Mouse (Mus musculus) heart, postnatal 0 days (tissue): ENCODE data around the gene Pdzrn3. TPM values are rescaled to one million over a fixed set of nuclear protein-coding genes. Genes with fewer than 3 reads are reported as not detected.

Experiments used
- ATAC-seq: fragments of 200-750 bp; cut with Nextera tagmentation; 2 replicates; pipeline ENCODE4 v1.8.0; 2017; ENCODE audit warnings: low read depth, moderate number of reproducible peaks, moderate library complexity; ENCODE audit not compliant: insufficient read depth
- DNase-seq: peaks from one replicate; pipeline ENCODE4 v3.0.0-alpha.2; 2016; ENCODE audit warnings: low spot score
- H3K27ac ChIP-seq: fragments of 300-500 bp; sonication (generic); 2 replicates; pipeline ENCODE4 v1.5.1; 2014; ENCODE audit warnings: low read depth, mild to moderate bottlenecking
- H3K27me3 ChIP-seq: fragments of 300-500 bp; sonication (generic); 2 replicates; pipeline ENCODE4 v1.6.1; 2014; ENCODE audit warnings: low read length, mixed read lengths; ENCODE audit not compliant: control insufficient read depth, insufficient read depth
- H3K36me3 ChIP-seq: fragments of 300-500 bp; sonication (generic); replicated peaks from 2 replicates; pipeline ENCODE4 v1.6.1; 2014; ENCODE audit warnings: low read length, mixed read lengths; ENCODE audit not compliant: control insufficient read depth, insufficient read depth
- H3K4me1 ChIP-seq: fragments of 300-500 bp; sonication (generic); 2 replicates; pipeline ENCODE4 v1.6.1; 2014; ENCODE audit warnings: antibody characterized with exemption; ENCODE audit not compliant: control insufficient read depth, insufficient read depth
- H3K4me2 ChIP-seq: fragments of 300-500 bp; sonication (generic); 2 replicates; pipeline ENCODE4 v1.6.1; 2014; ENCODE audit warnings: low read depth, mild to moderate bottlenecking, low read length, moderate library complexity
- H3K4me3 ChIP-seq: fragments of 300-500 bp; sonication (generic); 2 replicates; pipeline ENCODE4 v1.5.1; 2014; ENCODE audit warnings: low read depth, low read length
- H3K9ac ChIP-seq: fragments of 300-500 bp; sonication (generic); replicated peaks from 2 replicates; pipeline ENCODE4 v1.6.1; 2014; ENCODE audit warnings: low read depth, low read length, mixed read lengths
- H3K9me3 ChIP-seq: fragments of 300-500 bp; sonication (generic); replicated peaks from 2 replicates; pipeline ENCODE4 v1.6.1; 2016; ENCODE audit warnings: low read length; ENCODE audit not compliant: control insufficient read depth
- CTCF ChIP-seq: IDR thresholded peaks from 2 replicates; pipeline ENCODE4 v1.5.1; 2016; ENCODE audit warnings: antibody characterized with exemption, control low read depth, low read depth
- EP300 ChIP-seq: IDR thresholded peaks from 2 replicates; pipeline ENCODE4 v1.6.1; 2016; ENCODE audit warnings: antibody characterized with exemption, low read depth
- WGBS: fragments of 180-500 bp; shearing (Covaris S2); extraction: QIAGEN DNeasy Blood & Tissue Kit; methylation state at CpG from one replicate; pipeline ENCODE4 v1.1.7; 2014; 5-methylcytosine and 5-hydroxymethylcytosine counted together
- polyA plus RNA-seq: library from polyadenylated mRNA; unstranded; fragments of >200 nt; fragmentation: Nextera tagmentation; extraction: Ambion mirVana; gene quantifications from 2 replicates; pipeline ENCODE4 v1.2.1, GENCODE M21; 2015
- total RNA-seq: library from RNA; depleted of rRNA; stranded (reverse); fragments of >200 nt; gene quantifications from 2 replicates; pipeline ENCODE4 v1.2.3, GENCODE M21; 2014; ENCODE audit warnings: low replicate concordance

Gene Pdzrn3
- total and polyA plus RNA-seq, 2 experiments from 2014 or later = 12.2 to 116 TPM

GRCm38 (mm10) chr6:101293036-101293572, 84.6 kb downstream of the Pdzrn3 start:
- Histone ChIP-seq H3K36me3 (no peaks in the 10 kb centered on the region; the same call in 1 of the 2 replicates), H3K27ac (no peak overlapping the region), H3K4me1 (peaks cover 22% of the 10 kb centered on the region), H3K4me2 (no peak overlapping the region), H3K9ac (no peak overlapping the region), H3K9me3 (no peaks in the 10 kb centered on the region), H3K27me3 (no peaks in the 10 kb centered on the region), H3K4me3 (no peak overlapping the region)
- WGBS = 66% methylated on average over 12 of the region's 12 CpGs
- ATAC-seq (no peak), DNase-seq (no peak)
- no peak for TF ChIP-seq CTCF
- no peak for TF ChIP-seq EP300

GRCm38 (mm10) chr6:101291944-101292343, 85.8 kb downstream of the Pdzrn3 start:
- Histone ChIP-seq H3K36me3 (no peaks in the 10 kb centered on the region), H3K9ac (no peak overlapping the region), H3K27me3 (no peaks in the 10 kb centered on the region), H3K4me3 (no peak overlapping the region), H3K9me3 (no peaks in the 10 kb centered on the region), H3K27ac (no peak overlapping the region), H3K4me2 (no peak overlapping the region), H3K4me1 (peaks cover 22% of the 10 kb centered on the region)
- WGBS = 41% methylated on average over 2 of the region's 2 CpGs
- TF ChIP-seq EP300 = no peak
- no peak for TF ChIP-seq CTCF
- ATAC-seq (no peak), DNase-seq (no peak)

- Histone ChIP-seq H3K4me1 (peaks cover 22% of the 10 kb centered on the region), H3K27ac (no peak overlapping the region), H3K4me2 (no peak overlapping the region), H3K9ac (no peak overlapping the region), H3K36me3 (no peaks in the 10 kb centered on the region), H3K9me3 (no peaks in the 10 kb centered on the region), H3K27me3 (no peaks in the 10 kb centered on the region), H3K4me3 (no peak overlapping the region)
- TF ChIP-seq EP300 (no peak), CTCF (no peak)
- no peak for DNase-seq
- ATAC-seq = no peak
- 41% methylated on average over 2 of the region's 2 CpGs for WGBS
These were observed 87.5 kb downstream of the Pdzrn3 start for GRCm38 (mm10) chr6:101290160-101290559.

GRCm38 (mm10) chr6:101289428-101289827, 88.3 kb downstream of the Pdzrn3 start:
- WGBS = 82% methylated on average over 4 of the region's 4 CpGs
- Histone ChIP-seq H3K4me1 (peaks cover 25% of the 10 kb centered on the region), H3K36me3 (no peaks in the 10 kb centered on the region), H3K9me3 (no peaks in the 10 kb centered on the region), H3K9ac (no peak overlapping the region), H3K4me2 (no peak overlapping the region), H3K27me3 (no peaks in the 10 kb centered on the region), H3K4me3 (no peak overlapping the region), H3K27ac (no peak overlapping the region)
- no peak for TF ChIP-seq CTCF
- TF ChIP-seq EP300 = no peak
- ATAC-seq (no peak), DNase-seq (no peak)

DNA sequence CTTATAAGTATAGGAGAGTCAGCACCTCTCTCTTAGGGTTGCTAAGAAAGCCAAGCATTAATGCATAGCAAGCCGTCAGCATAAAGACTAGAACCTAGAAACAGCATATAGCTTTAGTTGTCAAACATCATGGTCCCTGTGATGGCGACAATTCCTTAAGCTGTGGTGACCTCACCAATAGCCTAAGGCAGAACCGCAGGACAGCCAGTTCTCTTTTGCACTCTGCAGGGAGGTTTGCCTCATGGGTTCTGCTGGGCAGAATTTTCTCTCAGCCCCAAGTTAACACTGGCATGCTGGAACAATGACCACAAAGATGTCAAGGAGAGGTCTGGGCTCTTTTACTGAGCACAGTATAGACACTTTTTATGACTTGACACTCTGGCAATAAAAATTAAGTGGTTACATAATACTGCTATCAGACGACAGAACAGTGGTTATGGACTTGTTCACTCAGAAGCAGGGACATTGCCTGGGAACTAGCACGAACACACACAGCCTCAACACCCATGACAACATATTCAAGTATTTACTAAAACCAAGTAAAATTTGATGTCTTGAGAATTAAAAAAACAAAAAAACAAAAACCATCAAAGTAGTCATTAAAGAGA, 90.0 kb downstream of the Pdzrn3 start:
- DNase-seq (no peak), ATAC-seq (no peak)
- Histone ChIP-seq H3K36me3 (no peaks in the 10 kb centered on the region), H3K9me3 (no peaks in the 10 kb centered on the region), H3K27me3 (no peaks in the 10 kb centered on the region), H3K9ac (no peak overlapping the region), H3K4me2 (no peak overlapping the region), H3K4me3 (no peak overlapping the region), H3K27ac (no peak overlapping the region), H3K4me1 (peaks cover 37% of the 10 kb centered on the region)
- 79% methylated on average over 5 of the region's 5 CpGs for WGBS
- TF ChIP-seq CTCF = no peak
- TF ChIP-seq EP300 = no peak

- DNase-seq (no peak), ATAC-seq (no peak)
- Histone ChIP-seq H3K27ac (no peak overlapping the region), H3K27me3 (no peaks in the 10 kb centered on the region), H3K9ac (no peak overlapping the region), H3K4me3 (no peak overlapping the region), H3K4me1 (peaks cover 38% of the 10 kb centered on the region), H3K36me3 (no peaks in the 10 kb centered on the region), H3K4me2 (no peak overlapping the region), H3K9me3 (no peaks in the 10 kb centered on the region)
- no peak for TF ChIP-seq CTCF
- 87% methylated on average over 2 of the region's 2 CpGs for WGBS
These were observed 90.6 kb downstream of the Pdzrn3 start for GRCm38 (mm10) chr6:101287077-101287476.
